Mouse (Mus musculus): Measurements from ENCODE around the gene Arhgap29. TPM values are rescaled to one million over a fixed set of nuclear protein-coding genes. Genes with fewer than 3 reads are reported as not detected.

Gene Arhgap29
- polyA plus RNA-seq (2012; rRNA removed) (3.4 and 3.9 TPM in 2 replicates), polyA plus RNA-seq (2014; fragmentation: Nextera tagmentation; extraction: Ambion mirVana) (5.3 and 6.2 TPM in 2 replicates)

- 0 out of 4 replicates have a peak, but pooled peaks cover 0 to 2% of the 10 kb centered on the region in 2 experiments for H3K4me1 ChIP-seq (replicated peaks; ENCODE audit: control insufficient read depth in 2 of 2, insufficient read depth in 2 of 2, low read length in 1 of 2)
- 76% methylated on average over 8 of the region's 8 CpGs for WGBS (ENCODE audit: insufficient replicate concordance)
- H3K36me3 ChIP-seq (replicated peaks; ENCODE audit: control insufficient read depth, insufficient read depth, low read depth) = no peaks in the 10 kb centered on the region
- H3K9me3 ChIP-seq (ENCODE audit: control insufficient read depth, low read length) = no peaks in the 10 kb centered on the region
- ATAC-seq (ENCODE audit: insufficient read depth) (no peak), DNase-seq (ENCODE audit: low read depth in 3 of 3, low spot score in 3 of 3) (no peak)
- peak within 1 kb of the TSS; percentile 49 to 57 for H3K4me3 ChIP-seq (ENCODE audit: insufficient read depth in 1 of 2, low read depth in 2 of 2, low read length in 2 of 2)
- H3K27me3 ChIP-seq (ENCODE audit: control insufficient read depth, insufficient read depth, low read length) = peaks cover 20% of the 10 kb centered on the region
- H3K4me2 ChIP-seq (ENCODE audit: low read depth) = peak within 1 kb of the TSS; percentile 65
- no peak within 1 kb of the TSS for H3K27ac ChIP-seq
- H3K9ac ChIP-seq (replicated peaks) = peak within 1 kb of the TSS; percentile 28
- TF ChIP-seq CTCF (IDR thresholded peaks at IDR 0.05; ENCODE audit: low read depth) (no peak), EP300 (IDR thresholded peaks at IDR 0.05; ENCODE audit: low read depth) (no peak)
Observed at GRCm38 (mm10) chr3:121952041-121952591, at the start of gene Arhgap29. TSS of gene Arhgap29 (plus strand) at chr3:121952541.

- Histone ChIP-seq H3K4me3 (ENCODE audit: insufficient read depth in 1 of 2, low read depth in 2 of 2, low read length in 2 of 2) (no peak overlapping the region), H3K9me3 (ENCODE audit: control insufficient read depth, low read length) (no peaks in the 10 kb centered on the region), H3K9ac (replicated peaks) (no peak overlapping the region), H3K27ac (no peak overlapping the region), H3K4me2 (ENCODE audit: low read depth) (no peak overlapping the region), H3K36me3 (replicated peaks; ENCODE audit: control insufficient read depth, insufficient read depth, low read depth) (no peaks in the 10 kb centered on the region), H3K27me3 (ENCODE audit: control insufficient read depth, insufficient read depth, low read length) (no peaks in the 10 kb centered on the region), H3K4me1 (replicated peaks; ENCODE audit: control insufficient read depth in 2 of 2, insufficient read depth in 2 of 2, low read length in 1 of 2) (peaks cover 0 to 7% of the 10 kb centered on the region in 2 experiments; a peak in 2 of 4 replicates)
- ATAC-seq (ENCODE audit: insufficient read depth) = no peak
- no peak for DNase-seq (ENCODE audit: low read depth in 3 of 3, low spot score in 3 of 3)
- TF ChIP-seq EP300 (IDR thresholded peaks at IDR 0.05; ENCODE audit: low read depth) = no peak
- no peak for TF ChIP-seq CTCF (IDR thresholded peaks at IDR 0.05; ENCODE audit: low read depth)
- WGBS (ENCODE audit: insufficient replicate concordance) = 67% methylated on average over 5 of the region's 5 CpGs
Observed at GRCm38 (mm10) chr3:121902729-121903128, 49.6 kb upstream of the Arhgap29 start.

- no peak for TF ChIP-seq CTCF (IDR thresholded peaks at IDR 0.05; ENCODE audit: low read depth)
- no peak for TF ChIP-seq EP300 (IDR thresholded peaks at IDR 0.05; ENCODE audit: low read depth)
- Histone ChIP-seq H3K27ac (no peak overlapping the region), H3K27me3 (ENCODE audit: control insufficient read depth, insufficient read depth, low read length) (no peaks in the 10 kb centered on the region), H3K9ac (replicated peaks) (no peak overlapping the region), H3K4me1 (replicated peaks; ENCODE audit: control insufficient read depth in 2 of 2, insufficient read depth in 2 of 2, low read length in 1 of 2) (peaks cover 0 to 7% of the 10 kb centered on the region in 2 experiments; a peak in 2 of 4 replicates), H3K36me3 (replicated peaks; ENCODE audit: control insufficient read depth, insufficient read depth, low read depth) (no peaks in the 10 kb centered on the region), H3K9me3 (ENCODE audit: control insufficient read depth, low read length) (no peaks in the 10 kb centered on the region), H3K4me2 (ENCODE audit: low read depth) (0 out of 2 replicates have a peak overlapping the region, but pooled peaks have one; percentile 4), H3K4me3 (ENCODE audit: insufficient read depth in 1 of 2, low read depth in 2 of 2, low read length in 2 of 2) (no peak overlapping the region)
- WGBS (ENCODE audit: insufficient replicate concordance) = 49% methylated on average over 4 of the region's 4 CpGs
- DNase-seq (ENCODE audit: low read depth in 3 of 3, low spot score in 3 of 3) (no peak), ATAC-seq (ENCODE audit: insufficient read depth) (no peak)
Observed at GRCm38 (mm10) chr3:121903286-121903685, 49.1 kb upstream of the Arhgap29 start.

GRCm38 (mm10) chr3:121903695-121904094, 48.6 kb upstream of the Arhgap29 start:
- Histone ChIP-seq H3K9me3 (ENCODE audit: control insufficient read depth, low read length) (no peaks in the 10 kb centered on the region), H3K4me3 (ENCODE audit: insufficient read depth in 1 of 2, low read depth in 2 of 2, low read length in 2 of 2) (no peak overlapping the region), H3K36me3 (replicated peaks; ENCODE audit: control insufficient read depth, insufficient read depth, low read depth) (no peaks in the 10 kb centered on the region), H3K27me3 (ENCODE audit: control insufficient read depth, insufficient read depth, low read length) (no peaks in the 10 kb centered on the region), H3K27ac (no peak overlapping the region), H3K9ac (replicated peaks) (no peak overlapping the region), H3K4me2 (ENCODE audit: low read depth) (0 out of 2 replicates have a peak overlapping the region, but pooled peaks have one; percentile 4), H3K4me1 (replicated peaks; ENCODE audit: control insufficient read depth in 2 of 2, insufficient read depth in 2 of 2, low read length in 1 of 2) (peaks cover 0 to 7% of the 10 kb centered on the region in 2 experiments; a peak in 2 of 4 replicates)
- TF ChIP-seq EP300 (IDR thresholded peaks at IDR 0.05; ENCODE audit: low read depth) = no peak
- no peak for TF ChIP-seq CTCF (IDR thresholded peaks at IDR 0.05; ENCODE audit: low read depth)
- DNase-seq (ENCODE audit: low read depth in 3 of 3, low spot score in 3 of 3) = no peak
- ATAC-seq (ENCODE audit: insufficient read depth) = no peak
- WGBS (ENCODE audit: insufficient replicate concordance) = 49% methylated on average over 8 of the region's 8 CpGs

GRCm38 (mm10) chr3:121904476-121904875, 47.9 kb upstream of the Arhgap29 start:
- Histone ChIP-seq H3K9ac (replicated peaks) (no peak overlapping the region), H3K27me3 (ENCODE audit: control insufficient read depth, insufficient read depth, low read length) (no peaks in the 10 kb centered on the region), H3K4me1 (replicated peaks; ENCODE audit: control insufficient read depth in 2 of 2, insufficient read depth in 2 of 2, low read length in 1 of 2) (peaks cover 0 to 7% of the 10 kb centered on the region in 2 experiments; a peak in 2 of 4 replicates), H3K27ac (no peak overlapping the region), H3K4me2 (ENCODE audit: low read depth) (no peak overlapping the region), H3K4me3 (ENCODE audit: insufficient read depth in 1 of 2, low read depth in 2 of 2, low read length in 2 of 2) (no peak overlapping the region), H3K36me3 (replicated peaks; ENCODE audit: control insufficient read depth, insufficient read depth, low read depth) (no peaks in the 10 kb centered on the region), H3K9me3 (ENCODE audit: control insufficient read depth, low read length) (no peaks in the 10 kb centered on the region)
- TF ChIP-seq CTCF (IDR thresholded peaks at IDR 0.05; ENCODE audit: low read depth) (no peak), EP300 (IDR thresholded peaks at IDR 0.05; ENCODE audit: low read depth) (no peak)
- 66% methylated on average over 2 of the region's 2 CpGs for WGBS (ENCODE audit: insufficient replicate concordance)
- no peak for ATAC-seq (ENCODE audit: insufficient read depth)
- no peak for DNase-seq (ENCODE audit: low read depth in 3 of 3, low spot score in 3 of 3)
